Mouse (Mus musculus) mature B cell (primary cell): ENCODE data around the gene Plek.
"Not testable (repeated sequence)": the region's sequence is repeated elsewhere in the genome, so short reads cannot be mapped to it uniquely, and the experiment has no call there.

Experiments
- in situ Hi-C: fragments of 300-500 bp; cut with MboI; formaldehyde crosslinking; loops from 2 replicates; pipeline ENCODE4 v1.14.3; 2019

The Plek gene

GRCm38 (mm10) chr11:17051545-17052475 is at the start of gene Plek, which contains the start of gene Cnrip1:
Gene Plek (minus strand): TSS chr11:17052381.
Gene Cnrip1 (plus strand): TSS chr11:17051586.
- in situ Hi-C loops, result no loop called here

GRCm38 (mm10) chr11:17086106-17086505 is 33.9 kb upstream of the Plek start:
- in situ Hi-C loops, result no loop called here

GRCm38 (mm10) chr11:17083866-17084265 is 31.7 kb upstream of the Plek start:
- in situ Hi-C loops, result no loop called here

- in situ Hi-C loops, result no loop called here
These were observed 31.3 kb upstream of the Plek start for GRCm38 (mm10) chr11:17083455-17083854.

GRCm38 (mm10) chr11:17082953-17083352 is 30.8 kb upstream of the Plek start:
- in situ Hi-C loops, result no loop called here

- in situ Hi-C loops, result no loop called here
These were observed 29.9 kb upstream of the Plek start for GRCm38 (mm10) chr11:17082086-17082485.

- in situ Hi-C loops, result no loop called here
These were observed 23.5 kb upstream of the Plek start for GRCm38 (mm10) chr11:17075656-17076055.

GRCm38 (mm10) chr11:17069360-17069759 is 17.2 kb upstream of the Plek start:
- in situ Hi-C loops, result not testable (repeated sequence)

- in situ Hi-C loops, result no loop called here
These were observed 382 bp upstream of the Plek start for GRCm38 (mm10) chr11:17052476-17053049.

- in situ Hi-C loops, result no loop called here
These were observed 6.4 kb downstream of the Plek start for GRCm38 (mm10) chr11:17045806-17046205.

- in situ Hi-C loops, result loop anchor here (25.0 kb wide), 1 partner anchor 487 kb away; no protein-coding TSS in a partner anchor
These were observed 28.2 kb downstream of the Plek start for GRCm38 (mm10) chr11:17023984-17024383.

- in situ Hi-C loops, result loop anchor here (25.0 kb wide), 1 partner anchor 486 kb away; no protein-coding TSS in a partner anchor
These were observed 29.0 kb downstream of the Plek start for GRCm38 (mm10) chr11:17023206-17023605.

- in situ Hi-C loops, result loop anchor here (25.0 kb wide), 1 partner anchor 482 kb away; no protein-coding TSS in a partner anchor
These were observed 32.9 kb downstream of the Plek start for GRCm38 (mm10) chr11:17019328-17019727.

- in situ Hi-C loops, result loop anchor here (25.0 kb wide), 1 partner anchor 476 kb away; no protein-coding TSS in a partner anchor
These were observed 39.2 kb downstream of the Plek start for GRCm38 (mm10) chr11:17012948-17013347.

- in situ Hi-C loops, result loop anchor here (25.0 kb wide), 1 partner anchor 471 kb away; no protein-coding TSS in a partner anchor
These were observed 43.7 kb downstream of the Plek start for GRCm38 (mm10) chr11:17008498-17008941.

- in situ Hi-C loops, result loop anchor here (25.0 kb wide), 1 partner anchor 470 kb away; no protein-coding TSS in a partner anchor
These were observed 44.5 kb downstream of the Plek start for GRCm38 (mm10) chr11:17007517-17008173.

GRCm38 (mm10) chr11:17006526-17006925 is 45.7 kb downstream of the Plek start:
- in situ Hi-C loops, result loop anchor here (25.0 kb wide), 1 partner anchor 469 kb away; no protein-coding TSS in a partner anchor

GRCm38 (mm10) chr11:17004899-17005846 is 47.0 kb downstream of the Plek start:
- in situ Hi-C loops, result loop anchor here (25.0 kb wide), 1 partner anchor 468 kb away; no protein-coding TSS in a partner anchor

GRCm38 (mm10) chr11:17003757-17004156 is 48.4 kb downstream of the Plek start:
- in situ Hi-C loops, result loop anchor here (25.0 kb wide), 1 partner anchor 466 kb away; no protein-coding TSS in a partner anchor

- in situ Hi-C loops, result loop anchor here (25.0 kb wide), 1 partner anchor 466 kb away; no protein-coding TSS in a partner anchor
These were observed 49.3 kb downstream of the Plek start for GRCm38 (mm10) chr11:17002739-17003373.
